Mouse (Mus musculus): Measurements from ENCODE around the gene Tex14.

DNA sequence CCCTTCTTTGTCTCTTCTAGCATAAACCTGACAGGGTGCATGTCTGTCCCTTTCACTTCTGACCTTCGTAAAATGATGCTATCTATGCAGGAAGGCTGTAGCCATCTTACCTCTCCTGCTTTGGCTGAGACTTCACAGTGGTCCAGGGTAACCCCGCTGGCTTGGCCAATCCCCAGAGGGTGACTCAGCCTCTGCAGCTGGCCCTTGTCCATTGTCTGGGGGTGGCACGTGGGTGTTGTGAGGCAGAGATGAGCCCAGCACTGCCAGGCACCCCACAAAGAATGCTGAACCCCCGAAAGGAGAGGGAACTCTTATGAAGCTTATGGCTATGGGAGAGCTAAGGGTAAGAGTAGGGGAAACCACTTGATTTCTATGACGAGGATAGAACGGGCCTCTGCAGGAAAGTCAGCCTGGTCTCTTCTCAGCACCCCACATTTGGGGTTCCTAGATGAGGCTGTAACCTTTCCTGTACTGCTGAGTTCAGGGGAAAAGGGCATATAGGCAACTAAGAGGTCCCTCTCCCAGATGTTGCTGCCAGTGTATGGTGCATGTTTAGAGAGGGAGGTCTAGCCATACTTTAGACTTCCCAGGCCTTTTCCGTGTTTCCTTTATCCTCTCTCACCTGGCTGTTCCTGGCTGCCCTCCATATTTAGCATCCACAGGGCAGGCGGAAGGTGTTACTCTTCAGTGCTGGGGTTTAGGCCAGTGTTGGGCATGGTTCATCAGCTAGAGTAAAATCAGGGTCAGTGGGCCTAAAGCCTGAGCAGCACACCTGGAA lies 177.3 kb downstream of the Tex14 start:
- TF ChIP-seq CTCF (IDR thresholded peaks at IDR 0.05; ENCODE audit: borderline replicate concordance, insufficient read depth, low read depth, low read length) (no peak), POLR2A (IDR thresholded peaks at IDR 0.05; ENCODE audit: borderline replicate concordance, insufficient read depth, low read length) (0 out of 2 replicates have a peak, but pooled peaks have one; percentile 1)
